Mouse (Mus musculus) left cerebral cortex, postnatal 25 days (tissue): Measurements from ENCODE around the gene Cdk5rap1. TPM values are rescaled to one million over a fixed set of nuclear protein-coding genes. Genes with fewer than 3 reads are reported as not detected.
"Not testable (repeated sequence)": the region's sequence is repeated elsewhere in the genome, so short reads cannot be mapped to it uniquely, and the experiment has no call there.

Experiments used
- DNase-seq, 2 experiments: peaks; one replicate each; pipeline ENCODE4 v3.0.0; 2022; ENCODE audit warnings: low spot score in 2 of 2, mixed read lengths in 1 of 2
- intact Hi-C: fragments of 180-260 bp; cut with DNase I; formaldehyde crosslinking; loops from one replicate; pipeline ENCODE4 v1.15.1; 2025
- total RNA-seq, 2 experiments: library from RNA; stranded (reverse); gene quantifications; 2 replicates each; pipeline ENCODE4 v1.2.3; 2021

Gene Cdk5rap1
- total RNA-seq, 2 experiments from 2014 or later, result 11.4 to 17.4 TPM

DNA sequence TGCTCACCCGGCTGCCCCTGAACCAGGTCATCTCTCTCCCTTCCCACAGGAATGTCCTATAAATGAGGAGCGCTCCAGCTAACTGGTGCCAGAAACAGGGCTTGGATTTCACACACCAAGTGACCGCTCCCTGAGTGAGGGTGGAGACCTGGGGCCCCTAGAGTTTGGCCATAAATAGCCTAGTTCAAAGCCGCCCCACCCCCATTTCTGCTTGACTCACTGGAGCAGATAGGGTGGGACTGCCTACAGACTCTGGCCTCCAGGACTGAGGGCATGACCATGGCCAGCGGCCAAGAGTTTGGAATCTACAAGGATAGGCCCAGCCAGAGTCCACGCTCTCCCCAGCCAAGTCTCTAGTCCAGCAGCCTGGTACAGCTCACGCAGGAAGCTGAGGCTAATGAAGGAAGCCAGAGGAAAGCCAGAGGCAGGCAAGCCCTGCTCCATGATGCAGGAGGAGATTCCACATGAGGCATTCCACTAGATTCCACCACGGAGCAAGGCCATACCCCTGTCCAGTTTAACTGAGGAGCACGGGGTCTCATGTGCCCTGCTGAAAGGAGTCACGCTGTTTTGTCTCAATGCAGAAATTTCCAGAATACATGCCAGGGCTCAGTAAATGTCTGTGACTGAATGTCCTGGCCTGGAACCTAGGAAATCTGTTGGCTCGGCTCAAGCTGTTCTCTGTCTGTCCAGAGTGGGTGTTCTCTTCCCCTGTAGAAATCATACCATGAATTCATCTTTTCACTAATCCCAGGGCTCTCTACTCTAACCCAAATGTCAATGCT is 17.6 kb upstream of the Cdk5rap1 start:
- peak in 1 of 2 experiments; percentile 42 for DNase-seq
- intact Hi-C loops, result no loop called here

- DNase-seq, result peak; percentile 86 to 98
- intact Hi-C loops, result loop anchor here (1.0 kb wide), 5 partner anchors 146 to 205 kb away; no protein-coding TSS in a partner anchor
These were observed 6.3 kb upstream of the Cdk5rap1 start for GRCm38 (mm10) chr2:154379103-154379502.

- intact Hi-C loops, result no loop called here
These were observed 2.2 kb upstream of the Cdk5rap1 start for GRCm38 (mm10) chr2:154374807-154375601.

DNA sequence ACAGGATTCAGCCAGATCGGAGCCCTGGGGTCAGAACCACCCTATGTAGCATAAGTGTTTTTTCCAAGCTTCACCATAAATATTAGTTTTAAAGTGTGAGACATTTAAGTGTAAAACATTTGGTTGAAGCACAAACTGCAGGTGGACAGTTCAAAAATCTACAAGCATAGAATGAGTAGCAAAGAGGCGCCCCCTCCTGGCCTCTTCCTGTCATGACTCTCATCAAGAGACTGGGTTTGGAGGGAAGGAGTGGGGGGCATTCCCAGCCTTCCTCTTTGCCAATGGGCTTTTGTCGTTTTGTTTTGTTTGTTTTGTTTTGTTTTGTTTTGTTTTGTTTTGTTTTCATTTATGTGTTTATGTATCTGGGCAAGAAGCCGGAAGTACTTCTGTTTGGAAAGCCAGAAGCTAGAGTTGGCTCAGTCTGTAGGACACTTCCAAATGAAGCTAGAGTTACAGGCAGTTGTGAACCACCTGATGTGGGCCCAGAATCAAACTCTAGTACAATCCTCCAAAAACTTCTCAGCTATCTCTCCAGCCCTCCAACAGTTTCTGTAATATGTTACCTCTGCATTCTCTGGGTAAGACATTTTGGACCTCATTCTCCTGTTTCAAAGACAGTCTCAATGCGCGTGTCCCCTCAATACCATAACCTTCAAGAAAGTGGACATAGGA is 1.3 kb upstream of the Cdk5rap1 start:
- DNase-seq, result peak; percentile 68 to 76
- intact Hi-C loops, result no loop called here

More at GRCm38 (mm10) chr2:154374807-154375601, 2.2 kb upstream of the Cdk5rap1 start:
- DNase-seq, result peak in 1 of 2 experiments; percentile 56

DNA sequence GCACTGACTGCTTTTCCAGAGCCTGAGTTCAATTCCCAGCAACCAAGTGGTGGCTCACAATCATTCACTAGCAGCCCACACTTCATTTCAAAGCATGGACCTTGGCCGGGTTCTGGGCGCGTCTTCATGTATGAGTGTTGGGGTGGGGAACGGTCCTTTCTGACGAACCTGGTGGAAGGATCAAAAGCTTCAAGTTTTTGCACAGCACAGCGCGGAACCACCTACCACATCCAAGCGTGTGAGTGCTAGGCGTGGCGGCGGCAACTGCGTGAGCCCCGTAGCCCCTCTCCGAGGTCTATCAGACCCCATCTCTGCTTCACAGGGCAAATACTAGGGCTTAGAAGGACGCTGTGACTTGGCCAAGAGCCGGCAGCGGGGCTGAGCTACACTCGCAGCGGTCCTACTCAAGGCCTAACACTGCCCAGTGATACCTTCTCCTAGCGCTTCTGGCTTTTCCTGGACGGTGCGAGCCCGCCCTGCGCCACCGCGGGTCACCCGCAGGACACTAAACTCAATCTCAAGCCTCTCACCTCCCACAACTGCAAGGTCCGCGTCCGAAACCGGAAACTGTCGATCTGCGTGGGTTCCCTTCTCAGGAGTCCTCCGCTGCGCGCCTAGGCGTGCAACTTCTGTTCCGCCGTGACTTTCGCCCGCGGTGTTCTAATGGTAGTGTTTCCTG is 520 bp downstream of the Cdk5rap1 start:
- peak; percentile 84 to 87 for DNase-seq
- intact Hi-C loops, result no loop called here

DNA sequence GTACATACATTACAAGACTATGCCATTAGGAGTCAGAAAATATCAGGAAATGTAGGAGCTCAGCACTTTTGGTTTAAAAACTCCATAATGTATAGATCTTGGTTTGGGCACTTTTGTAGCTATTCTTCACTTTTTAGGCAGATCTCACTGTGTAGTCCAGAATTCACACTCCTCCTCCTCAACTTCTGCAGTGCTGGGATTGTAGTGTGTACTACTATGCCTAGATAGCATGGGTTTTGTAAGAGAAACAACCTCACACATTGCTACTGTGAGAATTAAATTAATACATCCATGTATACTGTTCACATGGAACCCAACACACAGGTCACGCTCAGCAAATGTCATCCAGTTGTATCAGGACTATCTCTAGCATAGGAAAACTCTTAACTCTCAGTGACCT is 5.3 kb downstream of the Cdk5rap1 start:
- DNase-seq, result peak in 1 of 2 experiments; percentile 63
- intact Hi-C loops, result no loop called here

DNA sequence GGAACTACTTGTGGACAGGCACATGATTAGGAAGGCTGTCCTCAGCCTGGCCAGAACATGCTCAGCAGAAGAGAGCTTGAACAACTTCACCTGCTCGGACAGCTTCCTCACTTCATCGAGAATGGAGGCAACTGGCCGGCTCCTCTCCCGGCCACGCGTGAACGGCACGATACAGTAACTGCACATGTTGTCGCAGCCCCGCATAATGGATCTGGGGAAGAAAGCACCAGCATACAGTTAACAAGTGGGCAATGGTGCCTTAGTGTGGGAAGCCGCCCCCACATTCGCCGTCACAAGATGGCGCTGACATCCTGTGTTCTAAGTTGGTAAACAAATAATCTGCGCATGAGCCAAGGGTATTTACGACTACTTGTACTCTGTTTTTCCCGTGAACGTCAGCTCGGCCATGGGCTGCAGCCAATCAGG is 18.8 kb downstream of the Cdk5rap1 start:
- DNase-seq, intact Hi-C loops: not testable (repeated sequence)

- intact Hi-C loops, result no loop called here
- DNase-seq, result no peak
These were observed 24.7 kb downstream of the Cdk5rap1 start for GRCm38 (mm10) chr2:154348152-154348551.

DNA sequence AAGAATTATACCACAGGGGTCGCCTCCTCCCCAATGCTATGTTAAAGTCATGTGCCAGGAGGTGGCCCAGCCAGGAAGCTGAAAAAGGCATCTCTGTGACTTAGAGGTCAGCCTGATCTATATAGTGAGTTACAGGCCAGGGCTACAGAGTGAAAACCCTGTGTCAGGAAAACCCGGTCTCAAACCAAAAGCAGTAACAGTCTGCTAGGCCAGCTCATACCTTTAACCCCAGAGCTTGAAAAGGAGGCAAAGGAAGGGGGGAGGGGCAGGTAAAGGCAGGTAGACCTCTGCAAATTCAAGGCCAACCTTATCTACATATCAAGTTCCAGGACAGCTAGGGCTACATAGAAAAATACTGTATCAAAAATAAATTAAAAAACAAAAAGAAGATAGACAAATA is 33.5 kb downstream of the Cdk5rap1 start:
- no peak for DNase-seq
- intact Hi-C loops, result no loop called here

GRCm38 (mm10) chr2:154338161-154338560 is 34.6 kb downstream of the Cdk5rap1 start:
- intact Hi-C loops, result no loop called here

DNA sequence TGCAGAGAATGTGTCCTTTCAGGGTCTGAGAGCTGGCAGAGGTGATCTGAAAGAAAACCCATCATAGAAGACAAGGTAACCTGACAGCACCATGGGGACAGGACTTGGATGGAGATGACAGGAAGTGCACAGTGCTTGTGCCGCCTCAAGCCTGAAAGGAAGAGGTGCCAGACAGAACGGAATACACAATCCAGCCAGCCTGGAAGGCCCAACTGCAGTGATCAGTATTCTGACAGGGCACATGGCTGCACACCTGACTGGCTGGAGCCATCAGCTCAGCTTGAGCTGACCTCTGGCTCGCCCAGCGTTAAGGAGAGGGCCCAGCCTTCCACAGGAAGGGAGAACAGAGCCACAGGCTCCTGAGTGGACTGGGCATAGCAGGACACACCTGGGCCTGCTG is 37.2 kb downstream of the Cdk5rap1 start:
- no peak for DNase-seq
- intact Hi-C loops, result no loop called here

More at GRCm38 (mm10) chr2:154338161-154338560, 34.6 kb downstream of the Cdk5rap1 start:
- DNase-seq, result no peak

DNA sequence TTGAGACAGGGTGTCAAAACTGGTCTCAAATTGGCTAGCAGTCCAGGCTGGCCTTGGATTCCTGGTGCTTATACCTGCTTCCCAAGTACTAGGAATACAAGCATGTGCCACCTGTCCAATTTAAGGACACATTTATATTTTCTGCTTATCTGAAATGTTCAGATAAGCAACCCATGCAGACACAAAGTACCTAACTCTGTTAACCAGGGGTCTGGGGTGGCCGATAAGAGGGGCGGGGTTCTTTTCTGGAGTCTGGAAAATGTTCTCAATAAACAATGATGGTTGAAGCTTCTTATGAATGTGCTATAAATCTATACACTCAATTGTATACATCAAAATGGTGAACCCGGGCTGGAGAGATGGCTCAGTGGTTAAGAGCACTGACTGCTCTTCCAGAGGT is 46.0 kb downstream of the Cdk5rap1 start:
- intact Hi-C loops, result no loop called here
- DNase-seq, result no peak

GRCm38 (mm10) chr2:154313771-154314170 is 59.0 kb downstream of the Cdk5rap1 start:
- DNase-seq, intact Hi-C loops: not testable (repeated sequence)

DNA sequence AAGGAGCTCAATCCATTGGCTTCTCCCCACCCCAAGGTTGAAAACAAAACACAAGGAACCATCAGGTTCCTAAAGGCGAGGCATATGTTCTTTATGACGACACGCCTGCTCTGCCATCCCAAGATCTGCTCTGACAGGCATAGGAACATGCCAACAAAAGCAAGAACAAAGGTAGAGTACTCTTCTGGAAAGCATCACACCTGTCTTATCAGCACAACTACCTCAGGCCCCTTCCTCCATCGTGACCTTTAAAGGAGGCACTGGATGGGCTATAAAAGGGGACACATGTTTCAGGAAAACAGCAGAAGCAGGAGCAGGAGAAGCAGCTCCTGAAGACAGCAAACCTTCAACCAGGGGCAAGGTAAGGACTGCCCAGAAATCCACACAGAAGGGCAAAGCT is 65.9 kb downstream of the Cdk5rap1 start, which contains the start of gene Bpifb9b:
Gene Bpifb9b (plus strand): TSS at position 301 of the 400 bp plus-strand sequence.
- DNase-seq, intact Hi-C loops: not testable (repeated sequence)

DNA sequence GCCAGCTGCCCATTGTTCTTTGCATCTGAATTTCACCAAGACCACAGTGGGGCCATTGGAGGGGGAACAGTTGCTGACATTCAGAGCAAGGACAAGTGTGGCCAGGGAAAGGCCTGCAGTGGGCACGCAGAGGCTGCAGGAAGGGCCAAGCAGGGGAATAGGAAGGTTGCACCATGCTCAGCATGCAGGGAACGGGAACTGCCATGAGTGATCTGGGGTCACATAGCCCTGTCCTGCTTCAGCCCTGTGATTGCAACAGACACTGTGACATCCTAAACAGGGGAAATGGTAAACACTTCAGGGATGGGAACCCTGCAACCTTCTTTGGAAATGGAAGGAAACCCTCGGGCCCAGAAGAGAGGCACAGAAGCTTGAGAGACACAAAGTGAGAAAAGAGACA is 68.2 kb downstream of the Cdk5rap1 start:
- DNase-seq, intact Hi-C loops: not testable (repeated sequence)

GRCm38 (mm10) chr2:154301763-154302162 is 71.0 kb downstream of the Cdk5rap1 start:
- intact Hi-C loops, result no loop called here
- DNase-seq, result no peak

DNA sequence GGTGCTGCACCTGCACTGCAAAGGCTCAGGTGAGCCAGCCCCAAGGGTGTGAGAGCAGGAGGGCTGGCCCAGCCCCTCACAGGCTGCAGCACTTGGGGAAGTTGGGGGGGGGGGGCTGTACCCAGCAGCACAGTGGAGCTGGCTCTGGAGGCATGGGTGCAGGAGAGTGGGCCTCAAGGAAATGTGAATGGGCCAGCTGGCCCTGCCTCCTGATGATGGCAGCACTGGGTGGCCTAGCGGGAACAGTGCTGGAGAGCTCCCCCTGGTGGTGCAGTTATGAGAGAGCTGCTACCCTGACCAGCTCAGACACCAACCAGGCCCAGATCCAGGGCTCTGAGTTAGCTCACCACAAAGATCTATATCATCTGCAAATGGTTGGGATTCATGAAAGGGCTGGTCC is 72.3 kb downstream of the Cdk5rap1 start:
- intact Hi-C loops, result no loop called here
- peak; percentile 37 to 38 for DNase-seq

DNA sequence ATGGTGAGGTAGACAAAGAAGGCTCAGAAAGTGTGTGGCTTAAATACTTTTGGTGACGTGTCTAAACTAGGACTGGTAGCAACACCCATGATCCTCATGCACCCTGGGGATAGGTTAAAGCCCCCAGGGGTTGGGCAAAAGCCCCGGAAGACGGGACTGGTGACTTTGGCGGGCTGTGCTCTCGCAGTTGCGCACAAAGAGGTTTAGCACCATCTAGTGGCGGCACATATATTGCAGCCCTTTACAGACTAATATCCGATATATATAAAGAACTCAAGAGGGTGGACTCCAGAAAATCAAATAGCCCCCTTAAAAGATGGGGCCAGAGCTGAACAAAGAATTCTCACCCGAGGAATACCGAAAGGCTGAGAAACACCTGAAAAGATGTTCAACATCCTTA is 78.1 kb downstream of the Cdk5rap1 start:
- intact Hi-C loops, result not testable (repeated sequence)
- peak; percentile 25 to 42 for DNase-seq

- intact Hi-C loops, result no loop called here
These were observed 80.0 kb downstream of the Cdk5rap1 start for GRCm38 (mm10) chr2:154292833-154293232.

More at GRCm38 (mm10) chr2:154292833-154293232, 80.0 kb downstream of the Cdk5rap1 start:
- DNase-seq, result no peak
